11 mouse cellular contexts compared by ENCODE assay signal in genomic region chr2:93126112-93126511, GRCm38 (mm10).
DNase-seq lines count a peak whose midpoint lies in the region; ATAC-seq and TF ChIP-seq lines count a peak whose summit lies in the region.
"Had no signal": no experiment of that assay in that cellular context is flagged by ENCODE, and none has a peak within 500 bp of the region (broad histone marks: within the 10 kb centered on the region; RNA-seq: fewer than 3 reads in every experiment).

No protein-coding gene starts in this region.

- H3K9me3 ChIP-seq in forebrain, embryonic 10.5 days, result no peaks in the 10 kb centered on the region
- H3K9me3 ChIP-seq in forebrain, postnatal 0 days (ENCODE audit: low read length), result no peaks in the 10 kb centered on the region
- no peaks in the 10 kb centered on the region for H3K9me3 ChIP-seq in embryonic facial prominence, embryonic 12.5 days
- H3K9me3 ChIP-seq in hindbrain, postnatal 0 days (ENCODE audit: low read length), result no peaks in the 10 kb centered on the region
- H3K9me3 ChIP-seq: limb, embryonic 12.5 days had no signal

- H3K4me1 ChIP-seq in forebrain, embryonic 10.5 days, result peaks cover 29% of the 10 kb centered on the region
- no peaks in the 10 kb centered on the region for H3K4me1 ChIP-seq in forebrain, postnatal 0 days (ENCODE audit: insufficient read depth)
- peaks cover 19% of the 10 kb centered on the region; the same call in 1 of the 2 replicates for H3K4me1 ChIP-seq in embryonic facial prominence, embryonic 12.5 days
- peaks cover 6% of the 10 kb centered on the region; the same call in 1 of the 2 replicates for H3K4me1 ChIP-seq in hindbrain, postnatal 0 days (ENCODE audit: insufficient read depth, low read length)

- H3K4me2 ChIP-seq in forebrain, postnatal 0 days (ENCODE audit: low read depth), result no peak overlapping the region
- no peak overlapping the region for H3K4me2 ChIP-seq in embryonic facial prominence, embryonic 12.5 days (replicated peaks)
- no peak overlapping the region for H3K4me2 ChIP-seq in hindbrain, postnatal 0 days (ENCODE audit: low read depth, low read length)
- H3K4me2 ChIP-seq: limb, embryonic 12.5 days had no signal

- H3K9ac ChIP-seq in forebrain, postnatal 0 days, result no peak overlapping the region
- no peak overlapping the region for H3K9ac ChIP-seq in embryonic facial prominence, embryonic 12.5 days
- no peak overlapping the region for H3K9ac ChIP-seq in hindbrain, postnatal 0 days (replicated peaks; ENCODE audit: low read length)
- H3K9ac ChIP-seq: limb, embryonic 12.5 days had no signal

- H3K27ac ChIP-seq in forebrain, embryonic 10.5 days, result peak overlapping the region; percentile 42; the same call in 1 of the 2 replicates
- H3K27ac ChIP-seq in forebrain, postnatal 0 days (ENCODE audit: low read depth, low read length), result no peak overlapping the region
- 0 out of 2 replicates have a peak overlapping the region, but pooled peaks have one; percentile 36 for H3K27ac ChIP-seq in embryonic facial prominence, embryonic 12.5 days
- H3K27ac ChIP-seq in hindbrain, postnatal 0 days, result 0 out of 2 replicates have a peak overlapping the region, but pooled peaks have one; percentile 41
- H3K27ac ChIP-seq: limb, embryonic 12.5 days had no signal

- no peak overlapping the region for H3K4me3 ChIP-seq in forebrain, embryonic 10.5 days
- H3K4me3 ChIP-seq in forebrain, postnatal 0 days (ENCODE audit: low read depth, low read length), result no peak overlapping the region
- no peak overlapping the region for H3K4me3 ChIP-seq in embryonic facial prominence, embryonic 12.5 days
- no peak overlapping the region for H3K4me3 ChIP-seq in hindbrain, postnatal 0 days (ENCODE audit: low read length)
- H3K4me3 ChIP-seq: erythroblast, embryonic 14.5 days; limb, embryonic 12.5 days had no signal

- WGBS in forebrain, embryonic 10.5 days, result 74% methylated on average over 7 of the region's 7 CpGs
- 55% methylated on average over 7 of the region's 7 CpGs for WGBS in forebrain, postnatal 0 days
- 54% methylated on average over 6 of the region's 7 CpGs for WGBS in embryonic facial prominence, embryonic 12.5 days
- WGBS in hindbrain, postnatal 0 days, result 44% methylated on average over 7 of the region's 7 CpGs

- intact Hi-C loops in left cerebral cortex, postnatal 4 days (cut with DNase I), result no loop called here

- DNase-seq in forebrain, embryonic 10.5 days (ENCODE audit: extremely low spot score, low spot score), result no peak
- DNase-seq in forebrain, postnatal 0 days, result no peak
- peak; percentile 39 for DNase-seq in left cerebral cortex, postnatal 4 days
- no peak for DNase-seq in left cerebral cortex, adult 18-20 months (ENCODE audit: low spot score in 2 of 2)
- DNase-seq in hindbrain, postnatal 0 days (ENCODE audit: low spot score), result peak; percentile 53
- DNase-seq in cerebellum, adult 8-10 months, result no peak
- DNase-seq in gastrocnemius, adult 8-10 months (ENCODE audit: low spot score in 2 of 2), result no peak
- DNase-seq: thymus, postnatal 14 days had no signal

- no peak for TF ChIP-seq CTCF in forebrain, postnatal 0 days (IDR thresholded peaks at IDR 0.05; ENCODE audit: low read depth)
- 0 out of 2 replicates have a peak, but pooled peaks have one; percentile 2 for TF ChIP-seq CTCF in hindbrain, postnatal 0 days (IDR thresholded peaks at IDR 0.05; ENCODE audit: low read depth)

- no peaks in the 10 kb centered on the region; the same call in 1 of the 2 replicates for H3K27me3 ChIP-seq in forebrain, embryonic 10.5 days (ENCODE audit: poor library complexity, severe bottlenecking)
- H3K27me3 ChIP-seq in forebrain, postnatal 0 days (ENCODE audit: insufficient read depth, low read length), result no peaks in the 10 kb centered on the region
- H3K27me3 ChIP-seq in embryonic facial prominence, embryonic 12.5 days, result 0 out of 2 replicates have a peak, but pooled peaks cover 6% of the 10 kb centered on the region
- no peaks in the 10 kb centered on the region for H3K27me3 ChIP-seq in hindbrain, postnatal 0 days (ENCODE audit: insufficient read depth, low read length)
- H3K27me3 ChIP-seq: limb, embryonic 12.5 days had no signal

- ATAC-seq in forebrain, postnatal 0 days, result no peak
- no peak for ATAC-seq in embryonic facial prominence, embryonic 12.5 days (ENCODE audit: insufficient number of reproducible peaks, insufficient read depth, low FRiP score, low TSS enrichment)
- ATAC-seq in hindbrain, postnatal 0 days, result peak; percentile 17; the same call in 1 of the 2 replicates

- no peaks in the 10 kb centered on the region for H3K36me3 ChIP-seq in forebrain, embryonic 10.5 days (replicated peaks)
- H3K36me3 ChIP-seq in forebrain, postnatal 0 days (ENCODE audit: insufficient read depth), result no peaks in the 10 kb centered on the region
- no peaks in the 10 kb centered on the region for H3K36me3 ChIP-seq in embryonic facial prominence, embryonic 12.5 days
- no peaks in the 10 kb centered on the region for H3K36me3 ChIP-seq in hindbrain, postnatal 0 days (ENCODE audit: insufficient read depth, low read length)
- H3K36me3 ChIP-seq: limb, embryonic 12.5 days had no signal

Comparison
In these comparisons a context has a peak if more than half of its experiments do, and no peak if none do; other contexts are left out.
1. DNase-seq: peak in left cerebral cortex, postnatal 4 days (single experiment) and hindbrain, postnatal 0 days (single experiment); none in forebrain, embryonic 10.5 days (single experiment), forebrain, postnatal 0 days (single experiment), left cerebral cortex, adult 18-20 months (0 of 2), cerebellum, adult 8-10 months (single experiment) and gastrocnemius, adult 8-10 months (0 of 2).